ENCODE assay signal across 24 mouse cellular contexts in genomic region chr6:51081056-51081455, GRCm38 (mm10).
DNase-seq lines count a peak whose midpoint lies in the region; ATAC-seq and TF ChIP-seq lines count a peak whose summit lies in the region.
"Had no signal": no experiment of that assay in that cellular context is flagged by ENCODE, and none has a peak within 500 bp of the region (broad histone marks: within the 10 kb centered on the region; RNA-seq: fewer than 3 reads in every experiment).

No protein-coding gene starts in this region.

- peak; percentile 25 for DNase-seq in gastrocnemius, adult 18-20 months (ENCODE audit: low spot score)
- no peak for DNase-seq in gastrocnemius, postnatal 14 days
- DNase-seq in lung, embryonic 14.5 days, result peak; percentile 41
- DNase-seq in lung, postnatal 14 days, result no peak
- DNase-seq in skeletal muscle tissue, adult 2 months (ENCODE audit: low read depth, low spot score), result peak; percentile 70
- DNase-seq in urinary bladder, postnatal 25 days (ENCODE audit: low spot score), result no peak
- DNase-seq in layer of hippocampus, postnatal 10 days (ENCODE audit: low spot score in 2 of 2), result no peak
- DNase-seq: adrenal gland, postnatal 10 days; cerebellum, adult 11 months; cerebellum, postnatal 25 days; liver, postnatal 0 days; right cerebral cortex, postnatal 25 days; thymus, postnatal 25 days had no signal

- ATAC-seq in lung, embryonic 14.5 days (ENCODE audit: insufficient read depth), result no peak
- ATAC-seq in heart, embryonic 13.5 days (ENCODE audit: extremely low read depth, insufficient number of reproducible peaks, low FRiP score, low TSS enrichment), result no peak
- ATAC-seq: forebrain, embryonic 13.5 days; intestine, postnatal 0 days; liver, postnatal 0 days had no signal

- no peaks in the 10 kb centered on the region for H3K9me3 ChIP-seq in lung, embryonic 14.5 days (ENCODE audit: low read depth, low read length)
- H3K9me3 ChIP-seq in heart, embryonic 13.5 days, result no peaks in the 10 kb centered on the region
- H3K9me3 ChIP-seq: forebrain, embryonic 13.5 days; limb, embryonic 13.5 days; midbrain, embryonic 12.5 days; neural tube, embryonic 15.5 days had no signal

- H3K9ac ChIP-seq in lung, embryonic 14.5 days, result no peak overlapping the region
- no peak overlapping the region for H3K9ac ChIP-seq in heart, embryonic 13.5 days
- H3K9ac ChIP-seq: forebrain, embryonic 13.5 days; hindbrain, embryonic 14.5 days; limb, embryonic 13.5 days; liver, postnatal 0 days; midbrain, embryonic 12.5 days; neural tube, embryonic 15.5 days had no signal

- peaks cover 21% of the 10 kb centered on the region; the same call in 1 of the 2 replicates for H3K4me1 ChIP-seq in lung, embryonic 14.5 days (ENCODE audit: insufficient read depth)
- peaks cover 36% of the 10 kb centered on the region for H3K4me1 ChIP-seq in heart, embryonic 13.5 days

- TF ChIP-seq CTCF in lung, embryonic 14.5 days (IDR thresholded peaks at IDR 0.05; ENCODE audit: low read depth), result no peak

- no peak overlapping the region for H3K27ac ChIP-seq in lung, embryonic 14.5 days (ENCODE audit: low read depth)
- H3K27ac ChIP-seq in heart, embryonic 13.5 days (replicated peaks), result peak overlapping the region; percentile 68
- H3K27ac ChIP-seq: forebrain, embryonic 13.5 days; hindbrain, embryonic 14.5 days; kidney, postnatal 0 days; limb, embryonic 13.5 days; macrophage; midbrain, embryonic 12.5 days; neural tube, embryonic 15.5 days; stomach, postnatal 0 days had no signal

- no peaks in the 10 kb centered on the region for H3K36me3 ChIP-seq in lung, embryonic 14.5 days (ENCODE audit: insufficient read depth)
- H3K36me3 ChIP-seq in heart, embryonic 13.5 days, result no peaks in the 10 kb centered on the region
- H3K36me3 ChIP-seq: limb, embryonic 13.5 days; midbrain, embryonic 12.5 days; neural tube, embryonic 15.5 days had no signal

- H3K4me3 ChIP-seq in lung, embryonic 14.5 days (ENCODE audit: low read depth, low read length), result no peak overlapping the region
- no peak overlapping the region for H3K4me3 ChIP-seq in heart, embryonic 13.5 days
- H3K4me3 ChIP-seq: forebrain, embryonic 13.5 days; limb, embryonic 13.5 days; midbrain, embryonic 12.5 days; myocyte; neural tube, embryonic 15.5 days had no signal

- 51% methylated on average over 5 of the region's 5 CpGs for WGBS in lung, embryonic 14.5 days
- 58% methylated on average over 5 of the region's 5 CpGs for WGBS in heart, embryonic 13.5 days

- no peak overlapping the region for H3K4me2 ChIP-seq in lung, embryonic 14.5 days
- H3K4me2 ChIP-seq in heart, embryonic 13.5 days, result no peak overlapping the region
- H3K4me2 ChIP-seq: forebrain, embryonic 13.5 days; hindbrain, embryonic 14.5 days; limb, embryonic 13.5 days; midbrain, embryonic 12.5 days; neural tube, embryonic 15.5 days had no signal

- intact Hi-C loops in gastrocnemius, postnatal 14 days (cut with DNase I; ENCODE audit: low total_unique reads), result no loop called here

- no peaks in the 10 kb centered on the region for H3K27me3 ChIP-seq in lung, embryonic 14.5 days (ENCODE audit: insufficient read depth, low read length)
- no peaks in the 10 kb centered on the region for H3K27me3 ChIP-seq in heart, embryonic 13.5 days (replicated peaks)
- H3K27me3 ChIP-seq: forebrain, embryonic 13.5 days; midbrain, embryonic 12.5 days; neural tube, embryonic 15.5 days had no signal

Comparison
In these comparisons a context has a peak if more than half of its experiments do, and no peak if none do; other contexts are left out.
1. DNase-seq: peak in gastrocnemius, adult 18-20 months (single experiment), lung, embryonic 14.5 days (single experiment) and skeletal muscle tissue, adult 2 months (single experiment); none in gastrocnemius, postnatal 14 days (single experiment), lung, postnatal 14 days (single experiment), urinary bladder, postnatal 25 days (single experiment) and layer of hippocampus, postnatal 10 days (0 of 2).